Mouse (Mus musculus) MEL (cell line): ENCODE data around the gene Eif1. TPM values are rescaled to one million over a fixed set of nuclear protein-coding genes. Genes with fewer than 3 reads are reported as not detected.

Experiments used
- DNase-seq: peaks from one replicate; pipeline ENCODE4 v3.0.0; 2011; ENCODE audit warnings: low read depth, low spot score
- H3K27ac ChIP-seq: 2 replicates; pipeline ENCODE4 v1.5.1; 2012; ENCODE audit warnings: low read depth, mild to moderate bottlenecking, control low read depth, low read length, moderate library complexity; ENCODE audit not compliant: control insufficient read depth
- H3K27me3 ChIP-seq, 2 experiments: fragments of 150-350 bp in 1 of 2; sonication (generic) in 1 of 2; 2 replicates each; pipeline ENCODE4 v1.6.1; 2012; ENCODE audit warnings: low read length in 2 of 2, mild to moderate bottlenecking in 2 of 2, improper control_type of control experiment in 1 of 2, moderate library complexity in 1 of 2; ENCODE audit not compliant: insufficient read depth in 2 of 2, control insufficient read depth in 1 of 2
- H3K36me3 ChIP-seq, 2 experiments: 2 replicates each; pipeline ENCODE4 v1.6.1; 2012 to 2014; ENCODE audit warnings: low read length in 2 of 2, improper control_type of control experiment in 1 of 2, inconsistent platforms in 1 of 2, mild to moderate bottlenecking in 1 of 2; ENCODE audit not compliant: insufficient read depth in 2 of 2, control insufficient read depth in 1 of 2
- H3K4me1 ChIP-seq, 2 experiments: fragments of 150-350 bp in 1 of 2; sonication (generic) in 1 of 2; 2 replicates each; pipeline ENCODE4 v1.6.1; 2012; ENCODE audit warnings: low read length in 2 of 2, improper control_type of control experiment in 1 of 2, mild to moderate bottlenecking in 1 of 2; ENCODE audit not compliant: insufficient read depth in 2 of 2, control insufficient read depth in 1 of 2
- H3K4me3 ChIP-seq, 2 experiments: fragments of 150-350 bp in 1 of 2; sonication (generic) in 1 of 2; 2 replicates each; pipeline ENCODE4 v1.5.1; 2012; ENCODE audit warnings: low read depth in 2 of 2, low read length in 2 of 2, mild to moderate bottlenecking in 2 of 2, moderate library complexity in 2 of 2, control low read depth in 1 of 2, improper control_type of control experiment in 1 of 2; ENCODE audit not compliant: control insufficient read depth in 1 of 2, insufficient read depth in 1 of 2
- H3K79me2 ChIP-seq: 2 replicates; pipeline ENCODE4 v1.6.1; 2012; ENCODE audit warnings: mild to moderate bottlenecking, low read length, moderate library complexity; ENCODE audit not compliant: control insufficient read depth, poor library complexity, insufficient read depth
- H3K9ac ChIP-seq: 2 replicates; pipeline ENCODE4 v1.6.1; 2012; ENCODE audit warnings: low read depth, mild to moderate bottlenecking, control low read depth, low read length, moderate library complexity; ENCODE audit not compliant: control insufficient read depth, poor library complexity, severe bottlenecking
- H3K9me3 ChIP-seq: fragments of 150-350 bp; sonication (generic); replicated peaks from 2 replicates; pipeline ENCODE4 v1.6.1; 2012; ENCODE audit warnings: mild to moderate bottlenecking, low read length, improper control_type of control experiment, moderate library complexity; ENCODE audit not compliant: insufficient read depth
- CHD1 ChIP-seq: IDR thresholded peaks from 2 replicates; pipeline ENCODE4 v1.6.1; 2012; ENCODE audit warnings: low read depth, mild to moderate bottlenecking, inconsistent platforms, low read length, improper control_type of control experiment
- CTCF ChIP-seq, 3 experiments: IDR thresholded peaks in 2 of 3; conservative IDR thresholded peaks in 1 of 3; 2 replicates each; pipeline ENCODE4 v1.5.1; 2011 to 2012; ENCODE audit warnings: low read length in 3 of 3, low read depth in 2 of 3, mild to moderate bottlenecking in 2 of 3, improper control_type of control experiment in 1 of 3, inconsistent platforms in 1 of 3, mixed read lengths in 1 of 3, moderate library complexity in 1 of 3; ENCODE audit not compliant: control insufficient read depth in 1 of 3, insufficient read depth in 1 of 3, poor library complexity in 1 of 3, severe bottlenecking in 1 of 3
- E2F4 ChIP-seq: IDR thresholded peaks from 2 replicates; pipeline ENCODE4 v1.6.1; 2011; ENCODE audit warnings: low read depth, low read length, improper control_type of control experiment, borderline replicate concordance
- EP300 ChIP-seq, 2 experiments: IDR thresholded peaks; 2 replicates each; pipeline ENCODE4 v1.6.1; 2011; ENCODE audit warnings: improper control_type of control experiment in 2 of 2, low read length in 2 of 2, low read depth in 1 of 2, mild to moderate bottlenecking in 1 of 2
- GATA1 ChIP-seq: IDR thresholded peaks from 2 replicates; pipeline ENCODE4 v1.6.1; 2011; ENCODE audit warnings: low read depth, low read length, improper control_type of control experiment
- HCFC1 ChIP-seq: IDR thresholded peaks from 2 replicates; pipeline ENCODE4 v1.6.1; 2012; ENCODE audit warnings: low read depth, mild to moderate bottlenecking, inconsistent platforms, low read length, improper control_type of control experiment, moderate library complexity
- JUND ChIP-seq: IDR thresholded peaks from 2 replicates; pipeline ENCODE4 v1.6.1; 2011; ENCODE audit warnings: low read depth, mild to moderate bottlenecking, improper control_type of control experiment, low read length
- MAFK ChIP-seq: IDR thresholded peaks from 2 replicates; pipeline ENCODE4 v1.6.1; 2011; ENCODE audit warnings: low read depth, mild to moderate bottlenecking, low read length, improper control_type of control experiment, borderline replicate concordance
- MAX ChIP-seq: IDR thresholded peaks from 2 replicates; pipeline ENCODE4 v1.6.1; 2011; ENCODE audit warnings: low read length, improper control_type of control experiment
- MXI1 ChIP-seq: IDR thresholded peaks from 2 replicates; pipeline ENCODE4 v1.6.1; 2011; ENCODE audit warnings: mild to moderate bottlenecking, low read depth, low read length, improper control_type of control experiment
- NELFE ChIP-seq: IDR thresholded peaks from 2 replicates; pipeline ENCODE4 v1.6.1; 2011; ENCODE audit warnings: low read depth, low read length, improper control_type of control experiment
- NRF1 ChIP-seq: IDR thresholded peaks from 2 replicates; pipeline ENCODE4 v1.6.1; 2014; ENCODE audit warnings: low read depth, mild to moderate bottlenecking, inconsistent platforms, low read length, improper control_type of control experiment, moderate library complexity; ENCODE audit not compliant: poor library complexity, insufficient read depth, severe bottlenecking
- POLR2A ChIP-seq, 2 experiments: IDR thresholded peaks; 2 replicates each; pipeline ENCODE4 v1.6.1; 2011 to 2012; ENCODE audit warnings: low read length in 2 of 2, mild to moderate bottlenecking in 2 of 2, control low read depth in 1 of 2, improper control_type of control experiment in 1 of 2, low read depth in 1 of 2, moderate library complexity in 1 of 2; ENCODE audit not compliant: control insufficient read depth in 1 of 2, insufficient read depth in 1 of 2, poor library complexity in 1 of 2
- POLR2AphosphoS2 ChIP-seq: IDR thresholded peaks from 2 replicates; pipeline ENCODE4 v1.6.1; 2011; ENCODE audit warnings: low read length, improper control_type of control experiment
- POLR2AphosphoS5 ChIP-seq: IDR thresholded peaks from 2 replicates; pipeline ENCODE4 v1.6.1; 2012; ENCODE audit warnings: low read depth, borderline replicate concordance, mild to moderate bottlenecking, inconsistent platforms, low read length, moderate library complexity, mixed read lengths
- RAD21 ChIP-seq: IDR thresholded peaks from 2 replicates; pipeline ENCODE4 v1.6.1; 2011; ENCODE audit warnings: mild to moderate bottlenecking, low read depth, low read length, improper control_type of control experiment
- RCOR1 ChIP-seq: IDR thresholded peaks from 2 replicates; pipeline ENCODE4 v1.6.1; 2012; ENCODE audit warnings: low read depth, mild to moderate bottlenecking, inconsistent platforms, low read length, improper control_type of control experiment
- SIN3A ChIP-seq: IDR thresholded peaks from 2 replicates; pipeline ENCODE4 v1.6.1; 2012; ENCODE audit warnings: low read length, improper control_type of control experiment, inconsistent platforms
- TAL1 ChIP-seq: IDR thresholded peaks from 2 replicates; pipeline ENCODE4 v1.6.1; 2012; ENCODE audit warnings: mild to moderate bottlenecking, inconsistent platforms, low read length, moderate library complexity, mixed read lengths
- TBP ChIP-seq: IDR thresholded peaks from 2 replicates; pipeline ENCODE4 v1.8.0; 2011; ENCODE audit warnings: low read depth, low read length, improper control_type of control experiment
- TCF12 ChIP-seq: IDR thresholded peaks from 2 replicates; pipeline ENCODE4 v1.6.1; 2014; ENCODE audit warnings: low read depth, mild to moderate bottlenecking, inconsistent platforms, low read length, improper control_type of control experiment, moderate library complexity
- UBTF ChIP-seq: IDR thresholded peaks from 2 replicates; pipeline ENCODE4 v1.6.1; 2012; ENCODE audit warnings: low read depth, mild to moderate bottlenecking, inconsistent platforms, low read length, improper control_type of control experiment, moderate library complexity, borderline replicate concordance; ENCODE audit not compliant: insufficient read depth
- USF1 ChIP-seq: IDR thresholded peaks from 2 replicates; pipeline ENCODE4 v1.6.1; 2014; ENCODE audit warnings: low read depth, mild to moderate bottlenecking, inconsistent platforms, low read length, improper control_type of control experiment, moderate library complexity
- ZC3H11A ChIP-seq: IDR thresholded peaks from 2 replicates; pipeline ENCODE4 v1.6.1; 2012; ENCODE audit warnings: low read depth, mild to moderate bottlenecking, inconsistent platforms, low read length, improper control_type of control experiment
- ZKSCAN1 ChIP-seq: IDR thresholded peaks from 2 replicates; pipeline ENCODE4 v1.6.1; 2012; ENCODE audit warnings: low read depth, mild to moderate bottlenecking, inconsistent platforms, low read length, improper control_type of control experiment, moderate library complexity
- ZMIZ1 ChIP-seq: IDR thresholded peaks from 2 replicates; pipeline ENCODE4 v1.6.1; 2012; ENCODE audit warnings: low read depth, mild to moderate bottlenecking, inconsistent platforms, low read length, improper control_type of control experiment, moderate library complexity
- polyA plus RNA-seq, 2 experiments: library from polyadenylated mRNA; stranded (reverse) in 1 of 2; unstranded in 1 of 2; fragments of >175 nt in 1 of 2; fragments of >200 nt in 1 of 2; gene quantifications; 2 replicates each; pipeline versions ENCODE4 v1.2.1 to v1.2.4; 2012; ENCODE audit warnings: low replicate concordance in 2 of 2, low read depth in 1 of 2; ENCODE audit not compliant: insufficient read length in 2 of 2, insufficient read depth in 1 of 2, missing spikeins in 1 of 2
- total RNA-seq: library from RNA; depleted of rRNA; stranded (reverse); fragments of 300-350 nt; gene quantifications from 2 replicates; pipeline ENCODE4 v1.2.3, GENCODE M21; 2012

Gene Eif1
- total and polyA plus RNA-seq, 3 experiments: 289 to 926 (median 320) TPM

DNA sequence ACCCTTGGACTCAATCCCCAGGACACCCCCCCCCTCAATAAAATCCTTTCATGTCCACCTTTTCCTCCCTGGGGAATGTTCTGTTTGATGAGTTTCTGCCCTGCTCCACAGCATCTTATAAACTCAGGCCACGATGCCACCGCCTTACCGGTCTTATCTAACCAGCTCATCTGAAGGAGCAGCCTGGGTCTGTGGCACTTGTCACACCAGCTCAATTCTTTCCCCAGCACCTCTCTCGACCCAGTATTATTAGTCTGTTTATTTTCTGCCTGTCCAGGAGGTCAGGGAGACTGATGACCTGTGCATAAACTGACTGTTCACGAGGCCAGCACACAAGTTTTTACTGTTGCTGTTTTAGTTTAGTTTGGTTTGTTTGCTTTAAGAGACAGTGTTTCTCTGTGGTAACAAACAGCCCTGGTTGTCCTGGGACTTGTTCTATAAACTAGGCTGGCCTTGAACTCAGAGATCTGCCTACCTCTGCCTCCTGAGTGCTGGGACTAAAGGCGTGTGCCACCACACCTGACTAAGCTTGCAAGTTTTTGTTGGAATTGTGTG lies 1.8 kb upstream of the Eif1 start:
- H3K4me3 ChIP-seq: peak overlapping the region in 1 of 2 experiments; percentile 23; a peak in 1 of 4 replicates
- no peaks in the 10 kb centered on the region for H3K9me3 ChIP-seq
- peak; percentile 51; the same call in 1 of the 2 replicates for TF ChIP-seq SIN3A
- TF ChIP-seq EP300 (IDR thresholded peaks at IDR 0.05; ENCODE audit: low read depth in 1 of 2, low read length in 2 of 2): 0 out of 4 replicates have a peak, but pooled peaks of 1 of the 2 experiments have one; percentile 4
- no peak for TF ChIP-seq CTCF (IDR thresholded peaks at IDR 0.05 in 2 of 3, conservative IDR thresholded peaks at IDR 0.05 in 1 of 3; ENCODE audit: control insufficient read depth in 1 of 3, insufficient read depth in 1 of 3, low read depth in 2 of 3, low read length in 3 of 3, poor library complexity in 1 of 3, severe bottlenecking in 1 of 3)
- TF ChIP-seq USF1: no peak
- no peak for TF ChIP-seq CHD1
- TF ChIP-seq NELFE: no peak
- TF ChIP-seq UBTF: no peak
- no peak for TF ChIP-seq TAL1
- TF ChIP-seq NRF1: no peak
- TF ChIP-seq E2F4: no peak
- no peak for TF ChIP-seq MAFK
- TF ChIP-seq MAX: 0 out of 2 replicates have a peak, but pooled peaks have one; percentile 27
- TF ChIP-seq ZKSCAN1: no peak
- TF ChIP-seq JUND: no peak
- TF ChIP-seq POLR2A (IDR thresholded peaks at IDR 0.05; ENCODE audit: control insufficient read depth in 1 of 2, insufficient read depth in 1 of 2, low read depth in 1 of 2, low read length in 2 of 2, poor library complexity in 1 of 2): 0 out of 4 replicates have a peak, but pooled peaks of 1 of the 2 experiments have one; percentile 9
- no peak for TF ChIP-seq HCFC1
- peak; percentile 96 for TF ChIP-seq GATA1
- no peak for TF ChIP-seq RAD21
- 0 out of 2 replicates have a peak, but pooled peaks have one; percentile 17 for TF ChIP-seq TCF12
- TF ChIP-seq RCOR1: no peak
- no peak for TF ChIP-seq MXI1
- no peak for TF ChIP-seq ZC3H11A
- no peak for TF ChIP-seq POLR2AphosphoS5
- TF ChIP-seq POLR2AphosphoS2: no peak
- no peak for TF ChIP-seq ZMIZ1
- no peak for TF ChIP-seq TBP
- H3K27ac ChIP-seq: peak overlapping the region; percentile 95
- peaks cover 10 to 23% of the 10 kb centered on the region in 2 experiments; a peak in 3 of 4 replicates for H3K4me1 ChIP-seq
- peak; percentile 73 for DNase-seq
- no peaks in the 10 kb centered on the region for H3K27me3 ChIP-seq
- peaks cover 18% of the 10 kb centered on the region for H3K79me2 ChIP-seq
- peaks cover 10 to 27% of the 10 kb centered on the region in 2 experiments for H3K36me3 ChIP-seq
- peak overlapping the region; percentile 56 for H3K9ac ChIP-seq
